Mouse (Mus musculus) forebrain, embryonic 10.5 days (tissue): Measurements from ENCODE around the gene Ttc39a. TPM values are rescaled to one million over a fixed set of nuclear protein-coding genes. Genes with fewer than 3 reads are reported as not detected.

Source experiments
- DNase-seq: peaks from one replicate; pipeline ENCODE4 v3.0.0-alpha.2; 2017; ENCODE audit warnings: low spot score; ENCODE audit errors: extremely low spot score
- H3K27ac ChIP-seq: fragments of 300-500 bp; sonication (generic); 2 replicates; pipeline ENCODE4 v1.5.1; 2016; ENCODE audit warnings: mild to moderate bottlenecking
- H3K27me3 ChIP-seq: fragments of 300-500 bp; sonication (generic); 2 replicates; pipeline ENCODE4 v1.6.1; 2016; ENCODE audit warnings: mild to moderate bottlenecking; ENCODE audit not compliant: poor library complexity, severe bottlenecking
- H3K36me3 ChIP-seq: fragments of 300-500 bp; sonication (generic); replicated peaks from 2 replicates; pipeline ENCODE4 v1.6.1; 2016; ENCODE audit warnings: mild to moderate bottlenecking, moderate library complexity
- H3K4me1 ChIP-seq: fragments of 300-500 bp; sonication (generic); 2 replicates; pipeline ENCODE4 v1.6.1; 2016
- H3K4me3 ChIP-seq: fragments of 300-500 bp; sonication (generic); 2 replicates; pipeline ENCODE4 v1.5.1; 2016; ENCODE audit warnings: mild to moderate bottlenecking, moderate library complexity
- H3K9me3 ChIP-seq: fragments of 300-500 bp; sonication (generic); 2 replicates; pipeline ENCODE4 v1.6.1; 2016; ENCODE audit warnings: mild to moderate bottlenecking, moderate library complexity
- WGBS: fragments of 180-500 bp; shearing (Covaris S2); methylation state at CpG from one replicate; pipeline ENCODE4 v1.1.7; 2016; 5-methylcytosine and 5-hydroxymethylcytosine counted together
- polyA plus RNA-seq: library from polyadenylated mRNA; unstranded; fragments of >200 nt; fragmentation: Nextera tagmentation; extraction: Ambion mirVana; gene quantifications from 2 replicates; pipeline ENCODE4 v1.2.1, GENCODE M21; 2016

Gene Ttc39a
- polyA plus RNA-seq, 1 experiment from 2014 or later, result 4.9 TPM

- Histone ChIP-seq H3K4me3 (peak overlapping the region; percentile 76), H3K27ac (peak overlapping the region; percentile 97), H3K9me3 (no peaks in the 10 kb centered on the region), H3K36me3 (peaks cover 16% of the 10 kb centered on the region), H3K4me1 (peaks cover 12% of the 10 kb centered on the region), H3K27me3 (no peaks in the 10 kb centered on the region)
- under 1% methylated on average over 56 of the region's 68 CpGs for WGBS
- peak; percentile 70 for DNase-seq
Observed at GRCm38 (mm10) chr4:109475577-109476553, 69.4 kb downstream of the Ttc39a start.

DNA sequence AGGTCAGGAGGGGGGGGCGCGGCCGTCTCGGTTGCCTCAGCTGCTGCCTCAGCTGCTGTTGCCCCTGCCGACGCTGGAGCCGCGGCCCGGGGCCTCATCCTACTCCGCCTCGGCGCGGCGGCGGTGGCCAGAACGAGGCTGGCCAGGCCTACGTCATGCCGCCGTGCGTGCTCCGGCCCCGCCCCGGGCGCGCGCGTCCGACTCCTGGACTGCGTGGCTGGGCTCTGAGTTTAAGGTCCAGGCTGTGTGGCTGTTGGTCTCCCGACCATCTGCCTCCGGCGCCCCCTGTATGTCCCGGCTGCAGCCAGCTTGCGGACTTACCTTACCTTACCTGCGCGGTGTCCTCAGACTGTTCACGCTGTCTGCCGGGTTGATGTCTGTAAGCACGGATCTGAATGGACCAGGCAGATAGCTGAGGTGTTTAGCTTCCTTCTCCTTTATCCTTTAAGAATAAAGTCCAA lies 70.2 kb downstream of the Ttc39a start:
- H3K27ac ChIP-seq, result peak overlapping the region; percentile 97
- peaks cover 12% of the 10 kb centered on the region for H3K4me1 ChIP-seq
- under 1% methylated on average over 35 of the region's 39 CpGs for WGBS
- H3K36me3 ChIP-seq, result peaks cover 15% of the 10 kb centered on the region
- no peaks in the 10 kb centered on the region for H3K9me3 ChIP-seq
- peak; percentile 89 for DNase-seq
- peak overlapping the region; percentile 76 for H3K4me3 ChIP-seq
- no peaks in the 10 kb centered on the region for H3K27me3 ChIP-seq

DNA sequence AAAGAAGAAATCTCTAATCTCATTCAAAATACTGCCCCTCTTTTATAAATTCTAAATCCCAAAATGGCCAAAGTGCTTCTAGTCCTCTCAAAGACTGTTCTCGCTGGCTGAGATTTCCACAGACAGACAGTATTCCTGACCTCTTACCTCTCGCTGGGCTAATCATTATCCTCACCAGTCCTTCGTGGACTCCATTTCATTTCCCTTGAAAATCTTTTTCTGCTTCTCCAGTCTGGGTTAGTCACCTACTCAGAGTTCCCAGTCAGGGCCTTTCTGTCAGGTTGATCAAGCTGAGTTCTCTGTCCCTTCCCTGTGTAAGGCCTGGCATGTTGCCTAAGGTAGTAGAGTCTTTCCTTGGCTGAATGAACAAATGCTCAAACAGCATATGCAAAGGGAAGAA lies 71.0 kb downstream of the Ttc39a start:
- peaks cover 12% of the 10 kb centered on the region for H3K4me1 ChIP-seq
- no peaks in the 10 kb centered on the region for H3K9me3 ChIP-seq
- no peak for DNase-seq
- 91% methylated on average over 3 of the region's 3 CpGs for WGBS
- no peak overlapping the region for H3K27ac ChIP-seq
- H3K27me3 ChIP-seq, result no peaks in the 10 kb centered on the region
- H3K4me3 ChIP-seq, result no peak overlapping the region
- H3K36me3 ChIP-seq, result peaks cover 7% of the 10 kb centered on the region

DNA sequence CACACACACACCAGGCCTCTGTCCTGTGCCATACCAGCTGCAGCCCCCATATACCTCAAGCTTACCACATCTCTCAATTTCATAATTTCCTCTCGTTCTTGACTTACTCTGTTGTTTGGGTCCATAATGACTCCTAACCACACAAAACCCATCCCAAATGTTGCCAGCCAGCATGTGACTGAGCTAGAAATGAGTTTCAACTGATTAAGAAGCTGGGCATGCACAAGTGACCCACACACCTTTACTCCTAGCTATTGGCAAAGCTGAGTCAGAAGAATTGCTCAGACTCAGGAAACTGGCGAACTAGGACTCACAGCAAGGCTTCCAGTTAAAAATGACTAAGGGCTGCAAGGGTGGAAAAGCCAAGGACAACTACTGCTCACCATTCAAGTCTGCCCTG lies 75.0 kb downstream of the Ttc39a start:
- DNase-seq, result no peak
- Histone ChIP-seq H3K9me3 (no peaks in the 10 kb centered on the region), H3K36me3 (no peaks in the 10 kb centered on the region), H3K27ac (no peak overlapping the region), H3K27me3 (no peaks in the 10 kb centered on the region), H3K4me3 (no peak overlapping the region), H3K4me1 (no peaks in the 10 kb centered on the region)
- WGBS, result 87% methylated on average over 2 of the region's 2 CpGs

DNA sequence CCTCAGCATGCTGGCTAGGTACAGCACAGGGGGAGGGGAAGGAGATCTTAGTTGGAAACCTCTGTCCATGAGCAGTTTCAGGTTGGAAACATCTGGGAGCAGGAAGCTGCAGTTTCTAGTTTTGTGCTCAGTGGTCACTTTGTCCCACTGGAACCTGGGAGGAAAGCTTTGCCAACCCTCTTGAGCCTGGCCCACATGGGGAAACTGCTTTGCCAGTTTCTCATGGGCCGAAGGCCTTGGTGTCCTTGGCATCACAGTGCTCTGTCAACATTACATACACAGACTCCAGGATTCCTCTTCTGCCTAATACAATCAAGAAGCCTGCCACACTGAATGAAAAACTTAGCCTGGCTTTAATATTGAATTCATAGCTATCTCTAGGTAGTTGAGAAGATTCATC lies 76.3 kb downstream of the Ttc39a start:
- no peaks in the 10 kb centered on the region for H3K9me3 ChIP-seq
- DNase-seq, result no peak
- H3K36me3 ChIP-seq, result no peaks in the 10 kb centered on the region
- no peak overlapping the region for H3K4me3 ChIP-seq
- H3K27ac ChIP-seq, result no peak overlapping the region
- no peaks in the 10 kb centered on the region for H3K27me3 ChIP-seq
- 90% methylated on average over 1 of the region's 1 CpGs for WGBS
- no peaks in the 10 kb centered on the region for H3K4me1 ChIP-seq

DNA sequence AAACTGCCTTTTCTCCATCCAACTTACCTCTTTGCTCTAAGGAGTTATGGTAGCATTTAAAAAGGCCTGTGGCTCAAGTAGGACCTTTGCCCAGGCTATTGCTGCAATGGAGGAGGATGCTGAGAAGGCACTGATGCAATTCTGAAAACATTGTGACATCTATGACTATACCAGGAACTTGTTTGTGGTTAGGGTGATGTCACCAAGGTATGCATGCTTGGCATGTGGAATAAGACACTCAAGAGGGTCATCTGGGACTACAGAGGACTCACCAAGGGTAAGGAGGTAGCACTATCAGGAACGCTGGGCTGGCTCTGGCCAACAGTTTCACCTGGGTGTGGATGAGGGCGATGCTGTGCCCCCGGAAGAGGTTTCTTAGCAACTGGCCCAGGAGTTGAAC lies 78.2 kb downstream of the Ttc39a start, which contains the start of gene Rnf11:
Rnf11 (minus strand) TSS at position 108 of the 400 bp plus-strand sequence.
- H3K4me3 ChIP-seq, result no peak within 1 kb of the TSS
- no peak within 1 kb of the TSS for H3K27ac ChIP-seq
- no peaks in the 10 kb centered on the region for H3K36me3 ChIP-seq
- DNase-seq, result no peak
- no peaks in the 10 kb centered on the region for H3K4me1 ChIP-seq
- 81% methylated on average over 3 of the region's 3 CpGs for WGBS
- H3K9me3 ChIP-seq, result no peaks in the 10 kb centered on the region
- no peaks in the 10 kb centered on the region for H3K27me3 ChIP-seq

DNA sequence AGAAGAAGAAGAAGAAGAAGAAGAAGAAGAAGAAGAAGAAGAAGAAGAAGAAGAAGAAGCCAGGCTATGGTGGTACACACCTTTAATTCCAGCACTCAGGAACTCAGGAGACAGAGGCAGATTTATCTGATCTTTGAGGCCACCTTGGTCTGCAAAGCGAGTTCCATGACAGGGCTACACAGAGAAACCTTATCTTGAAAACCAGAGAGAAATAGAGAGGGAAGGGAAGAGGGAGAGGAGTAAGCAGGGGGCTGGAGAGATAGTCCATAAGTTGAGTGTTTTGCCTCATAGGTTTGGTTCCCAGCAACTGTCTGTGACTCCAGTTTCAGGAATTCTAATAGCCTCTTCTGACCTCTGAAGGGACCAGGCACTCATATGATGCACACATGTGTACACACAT lies 82.4 kb downstream of the Ttc39a start:
- Histone ChIP-seq H3K9me3 (no peaks in the 10 kb centered on the region), H3K4me1 (no peaks in the 10 kb centered on the region), H3K27me3 (no peaks in the 10 kb centered on the region), H3K4me3 (no peak overlapping the region), H3K27ac (no peak overlapping the region), H3K36me3 (no peaks in the 10 kb centered on the region)
- no peak for DNase-seq
- 84% methylated on average over 1 of the region's 1 CpGs for WGBS

DNA sequence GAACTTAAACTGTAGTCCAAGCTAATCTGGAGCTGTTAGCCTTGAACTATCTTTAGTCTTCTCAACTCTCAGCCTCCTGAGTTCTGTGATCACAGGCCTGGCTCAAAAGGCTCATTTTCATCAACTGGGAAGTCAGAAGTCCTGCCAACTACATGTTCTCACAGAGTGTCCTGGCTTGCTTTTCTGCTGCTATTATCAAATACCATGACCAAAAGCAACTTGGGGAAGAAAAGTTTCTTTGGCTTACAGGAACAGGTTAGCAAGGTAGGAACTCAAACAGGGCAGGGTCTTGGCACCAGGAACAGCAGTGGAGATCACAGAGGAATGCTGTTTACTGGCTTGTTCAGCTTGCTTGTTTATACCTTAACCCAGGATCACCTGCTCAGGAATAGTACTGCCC lies 87.2 kb downstream of the Ttc39a start:
- DNase-seq, result no peak
- Histone ChIP-seq H3K4me3 (no peak overlapping the region), H3K4me1 (no peaks in the 10 kb centered on the region), H3K27ac (no peak overlapping the region), H3K36me3 (no peaks in the 10 kb centered on the region), H3K9me3 (no peaks in the 10 kb centered on the region), H3K27me3 (no peaks in the 10 kb centered on the region)

Other genes with a start within 250 kb of the Ttc39a start
- 53.1 and 59.6 TPM in 2 replicates for gene Osbpl9, start 204.4 kb upstream of the Ttc39a start, polyA plus RNA-seq
- 0.10 TPM in 1 of 2 replicates, not detected in the other for gene Calr4, start 172.1 kb upstream of the Ttc39a start, polyA plus RNA-seq
- 32.8 and 33.2 TPM in 2 replicates for gene Eps15, start 126.4 kb upstream of the Ttc39a start, polyA plus RNA-seq
- gene Rnf11, start 78.1 kb downstream of the Ttc39a start, polyA plus RNA-seq, result 20.6 and 21.0 TPM in 2 replicates
- gene 4930522H14Rik, start 124.7 kb downstream of the Ttc39a start, polyA plus RNA-seq, result not detected in 2 replicates